Mouse (Mus musculus): ENCODE data around the gene Tgfb1i1. TPM values are rescaled to one million over a fixed set of nuclear protein-coding genes. Genes with fewer than 3 reads are reported as not detected.

The Tgfb1i1 gene
- total RNA-seq, 1 experiment = 10.5 TPM

GRCm38 (mm10) chr7:128298481-128299342 lies 52.1 kb downstream of the Tgfb1i1 start:
- H3K27ac ChIP-seq (ENCODE audit: insufficient read depth, low read depth, low read length, poor library complexity, severe bottlenecking) = no peak overlapping the region
- in situ Hi-C loops (cut with MboI; ENCODE audit: low sequenced_read_pairs in 2 of 2, unreplicated experiment in 2 of 2) = no loop called here

DNA sequence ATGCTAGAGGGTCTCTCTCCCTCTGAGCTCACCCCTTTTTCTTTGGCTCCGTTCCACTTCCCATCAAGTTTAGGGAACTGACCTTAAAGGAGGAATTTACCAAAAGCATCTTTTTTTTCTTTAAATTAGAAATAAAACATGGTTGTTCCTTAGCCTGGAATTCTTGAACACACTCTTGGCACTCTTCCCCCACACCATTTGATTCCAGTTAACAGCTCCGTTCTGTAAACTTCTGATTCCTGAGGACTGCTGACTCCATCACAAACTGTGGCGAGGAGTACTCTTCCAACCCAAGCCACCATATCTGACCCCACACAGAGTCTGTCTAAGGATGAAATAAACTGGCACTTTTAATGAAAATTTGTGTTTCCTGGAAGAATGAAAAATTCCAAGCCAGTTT lies 54.3 kb downstream of the Tgfb1i1 start:
- Histone ChIP-seq H3K4me1 (ENCODE audit: control insufficient read depth in 2 of 2, insufficient read depth in 2 of 2, low read length in 2 of 2, poor library complexity in 1 of 2) (peaks cover 0 to 5% of the 10 kb centered on the region in 2 experiments; a peak in 2 of 4 replicates), H3K9ac (ENCODE audit: insufficient read depth, low read depth, low read length, poor library complexity, severe bottlenecking) (no peak overlapping the region), H3K4me3 (ENCODE audit: insufficient read depth in 1 of 2, low read depth in 1 of 2, low read length in 2 of 2, poor library complexity in 1 of 2, severe bottlenecking in 1 of 2) (no peak overlapping the region), H3K9me3 (ENCODE audit: control insufficient read depth, insufficient read depth, low read depth, low read length) (no peaks in the 10 kb centered on the region), H3K36me3 (ENCODE audit: control insufficient read depth, insufficient read depth, low read length, poor library complexity, severe bottlenecking) (no peaks in the 10 kb centered on the region), H3K27ac (ENCODE audit: insufficient read depth, low read depth, low read length, poor library complexity, severe bottlenecking) (no peak overlapping the region)
- in situ Hi-C loops (cut with MboI; ENCODE audit: low sequenced_read_pairs in 2 of 2, unreplicated experiment in 2 of 2) = no loop called here
- DNase-seq (ENCODE audit: low read depth, low spot score) = no peak
- TF ChIP-seq MAFK (IDR thresholded peaks at IDR 0.05; ENCODE audit: insufficient read depth, low read depth, low read length) = no peak
- no peak for TF ChIP-seq ZC3H11A (IDR thresholded peaks at IDR 0.05; ENCODE audit: borderline replicate concordance, low read depth, low read length)
- TF ChIP-seq HCFC1 (IDR thresholded peaks at IDR 0.05; ENCODE audit: borderline replicate concordance, insufficient read depth, low read length) = no peak
- TF ChIP-seq CHD2 (IDR thresholded peaks at IDR 0.05; ENCODE audit: low read depth, low read length) = no peak
- TF ChIP-seq ZNF384 (IDR thresholded peaks at IDR 0.05; ENCODE audit: low read depth, low read length) = no peak

More at GRCm38 (mm10) chr7:128298481-128299342, 52.1 kb downstream of the Tgfb1i1 start:
- no peak for DNase-seq (ENCODE audit: low read depth, low spot score)
- H3K9me3 ChIP-seq (ENCODE audit: control insufficient read depth, insufficient read depth, low read depth, low read length) = no peaks in the 10 kb centered on the region
- peaks cover 0 to 5% of the 10 kb centered on the region in 2 experiments; a peak in 2 of 4 replicates for H3K4me1 ChIP-seq (ENCODE audit: control insufficient read depth in 2 of 2, insufficient read depth in 2 of 2, low read length in 2 of 2, poor library complexity in 1 of 2)
- H3K36me3 ChIP-seq (ENCODE audit: control insufficient read depth, insufficient read depth, low read length, poor library complexity, severe bottlenecking) = no peaks in the 10 kb centered on the region
- no peak for TF ChIP-seq CHD2 (IDR thresholded peaks at IDR 0.05; ENCODE audit: low read depth, low read length)
- no peak for TF ChIP-seq ZC3H11A (IDR thresholded peaks at IDR 0.05; ENCODE audit: borderline replicate concordance, low read depth, low read length)
- TF ChIP-seq HCFC1 (IDR thresholded peaks at IDR 0.05; ENCODE audit: borderline replicate concordance, insufficient read depth, low read length) = no peak
- no peak for TF ChIP-seq ZNF384 (IDR thresholded peaks at IDR 0.05; ENCODE audit: low read depth, low read length)
- TF ChIP-seq MAFK (IDR thresholded peaks at IDR 0.05; ENCODE audit: insufficient read depth, low read depth, low read length) = no peak
- no peak overlapping the region for H3K9ac ChIP-seq (ENCODE audit: insufficient read depth, low read depth, low read length, poor library complexity, severe bottlenecking)
- H3K4me3 ChIP-seq (ENCODE audit: insufficient read depth in 1 of 2, low read depth in 1 of 2, low read length in 2 of 2, poor library complexity in 1 of 2, severe bottlenecking in 1 of 2) = 0 out of 4 replicates have a peak overlapping the region, but pooled peaks of 1 of the 2 experiments have one; percentile 79

DNA sequence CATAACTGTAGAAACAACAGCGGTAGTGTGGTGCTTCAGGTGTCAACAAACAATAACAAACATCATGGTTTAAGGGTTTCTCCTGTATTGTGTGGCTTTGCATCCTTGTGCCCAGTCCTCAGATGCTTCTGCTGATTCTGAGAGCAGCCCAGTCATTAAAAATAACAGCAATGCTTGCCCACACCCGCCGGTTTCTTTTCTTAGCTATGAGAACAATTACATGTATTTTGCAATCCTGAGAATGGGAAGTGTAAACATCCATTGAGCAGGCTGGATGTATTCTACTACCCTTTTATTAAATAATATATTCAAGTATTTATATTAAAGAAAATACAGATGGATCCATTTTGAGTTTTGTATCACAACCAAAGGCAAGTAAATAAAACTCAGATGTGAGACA lies 55.5 kb downstream of the Tgfb1i1 start:
- TF ChIP-seq HCFC1 (IDR thresholded peaks at IDR 0.05; ENCODE audit: borderline replicate concordance, insufficient read depth, low read length) (no peak), ZNF384 (IDR thresholded peaks at IDR 0.05; ENCODE audit: low read depth, low read length) (no peak), MAFK (IDR thresholded peaks at IDR 0.05; ENCODE audit: insufficient read depth, low read depth, low read length) (no peak), ZC3H11A (IDR thresholded peaks at IDR 0.05; ENCODE audit: borderline replicate concordance, low read depth, low read length) (no peak), CHD2 (IDR thresholded peaks at IDR 0.05; ENCODE audit: low read depth, low read length) (no peak)
- Histone ChIP-seq H3K4me3 (ENCODE audit: insufficient read depth in 1 of 2, low read depth in 1 of 2, low read length in 2 of 2, poor library complexity in 1 of 2, severe bottlenecking in 1 of 2) (no peak overlapping the region), H3K9me3 (ENCODE audit: control insufficient read depth, insufficient read depth, low read depth, low read length) (no peaks in the 10 kb centered on the region), H3K36me3 (ENCODE audit: control insufficient read depth, insufficient read depth, low read length, poor library complexity, severe bottlenecking) (no peaks in the 10 kb centered on the region), H3K9ac (ENCODE audit: insufficient read depth, low read depth, low read length, poor library complexity, severe bottlenecking) (no peak overlapping the region), H3K27ac (ENCODE audit: insufficient read depth, low read depth, low read length, poor library complexity, severe bottlenecking) (no peak overlapping the region), H3K4me1 (ENCODE audit: control insufficient read depth in 2 of 2, insufficient read depth in 2 of 2, low read length in 2 of 2, poor library complexity in 1 of 2) (no peaks in the 10 kb centered on the region)
- in situ Hi-C loops (cut with MboI; ENCODE audit: low sequenced_read_pairs in 2 of 2, unreplicated experiment in 2 of 2) = no loop called here
- DNase-seq (ENCODE audit: low read depth, low spot score) = no peak

GRCm38 (mm10) chr7:128304198-128304597 lies 57.6 kb downstream of the Tgfb1i1 start:
- DNase-seq (ENCODE audit: low read depth, low spot score) = no peak
- no peaks in the 10 kb centered on the region for H3K4me1 ChIP-seq (ENCODE audit: control insufficient read depth in 2 of 2, insufficient read depth in 2 of 2, low read length in 2 of 2, poor library complexity in 1 of 2)
- TF ChIP-seq ZC3H11A (IDR thresholded peaks at IDR 0.05; ENCODE audit: borderline replicate concordance, low read depth, low read length) (no peak), ZNF384 (IDR thresholded peaks at IDR 0.05; ENCODE audit: low read depth, low read length) (no peak), CHD2 (IDR thresholded peaks at IDR 0.05; ENCODE audit: low read depth, low read length) (no peak), MAFK (IDR thresholded peaks at IDR 0.05; ENCODE audit: insufficient read depth, low read depth, low read length) (no peak), HCFC1 (IDR thresholded peaks at IDR 0.05; ENCODE audit: borderline replicate concordance, insufficient read depth, low read length) (no peak)
- H3K9ac ChIP-seq (ENCODE audit: insufficient read depth, low read depth, low read length, poor library complexity, severe bottlenecking) = no peak overlapping the region
- no peaks in the 10 kb centered on the region for H3K36me3 ChIP-seq (ENCODE audit: control insufficient read depth, insufficient read depth, low read length, poor library complexity, severe bottlenecking)
- no peaks in the 10 kb centered on the region for H3K9me3 ChIP-seq (ENCODE audit: control insufficient read depth, insufficient read depth, low read depth, low read length)
- H3K4me3 ChIP-seq (ENCODE audit: insufficient read depth in 1 of 2, low read depth in 1 of 2, low read length in 2 of 2, poor library complexity in 1 of 2, severe bottlenecking in 1 of 2) = no peak overlapping the region
- no peak overlapping the region for H3K27ac ChIP-seq (ENCODE audit: insufficient read depth, low read depth, low read length, poor library complexity, severe bottlenecking)
- in situ Hi-C loops (cut with MboI; ENCODE audit: low sequenced_read_pairs in 2 of 2, unreplicated experiment in 2 of 2) = no loop called here

All from ES-E14 (cell line).